ENCODE assay signal across 9 mouse cellular contexts in the genomic region with DNA sequence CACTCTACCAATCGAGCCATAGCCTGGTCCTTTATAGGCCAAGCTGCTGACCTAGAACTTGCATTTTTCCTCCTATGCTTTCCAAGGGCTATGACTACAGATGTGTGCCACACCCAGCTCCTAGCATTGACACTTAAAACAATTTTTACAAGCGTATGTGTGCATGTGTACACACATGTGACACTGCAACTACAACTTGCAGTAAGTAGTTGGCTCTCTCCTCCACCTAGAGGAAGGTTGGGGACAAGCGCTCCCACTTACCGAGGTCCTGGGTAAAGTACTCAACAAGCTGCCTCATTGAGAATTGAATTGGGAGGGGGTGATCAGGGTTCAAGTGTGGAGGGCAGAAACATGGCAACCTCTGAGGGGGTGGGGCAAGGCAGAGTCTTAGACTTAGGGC. TPM values are rescaled to one million over a fixed set of nuclear protein-coding genes. Genes with fewer than 3 reads are reported as not detected.
A peak's percentile ranks its signal among the peaks of the same experiment; 100 is the strongest.
DNase-seq lines count a peak whose midpoint lies in the region; ATAC-seq lines count a peak whose summit lies in the region.
"Had no signal": no experiment of that assay in that cellular context is flagged by ENCODE, and none has a peak within 500 bp of the region (broad histone marks: within the 10 kb centered on the region; RNA-seq: fewer than 3 reads in every experiment).

No protein-coding gene starts in this region.

- H3K4me3 ChIP-seq in heart, embryonic 15.5 days = no peak overlapping the region
- H3K4me3 ChIP-seq in embryonic facial prominence, embryonic 14.5 days (ENCODE audit: low read depth, low read length) = no peak overlapping the region
- no peak overlapping the region for H3K4me3 ChIP-seq in stomach, embryonic 15.5 days (replicated peaks)
- H3K4me3 ChIP-seq: limb, embryonic 12.5 days had no signal

- H3K4me1 ChIP-seq in heart, embryonic 15.5 days (replicated peaks) = peaks cover 80% of the 10 kb centered on the region
- H3K4me1 ChIP-seq in embryonic facial prominence, embryonic 14.5 days (ENCODE audit: control insufficient read depth, insufficient read depth, low read length) = peaks cover 15% of the 10 kb centered on the region
- peaks cover 26% of the 10 kb centered on the region for H3K4me1 ChIP-seq in stomach, embryonic 15.5 days

- ATAC-seq in heart, embryonic 15.5 days (replicated peaks; ENCODE audit: insufficient number of reproducible peaks, insufficient read depth, low FRiP score, low read depth) = no peak
- no peak for ATAC-seq in embryonic facial prominence, embryonic 14.5 days (ENCODE audit: low read depth)
- ATAC-seq in stomach, embryonic 15.5 days (ENCODE audit: insufficient read depth, low FRiP score, low read depth) = no peak

- peak overlapping the region; percentile 48; the same call in 1 of the 2 replicates for H3K4me2 ChIP-seq in heart, embryonic 15.5 days
- no peak overlapping the region for H3K4me2 ChIP-seq in embryonic facial prominence, embryonic 14.5 days (ENCODE audit: low read depth, low read length)
- no peak overlapping the region for H3K4me2 ChIP-seq in stomach, embryonic 15.5 days
- H3K4me2 ChIP-seq: limb, embryonic 12.5 days had no signal

- no peak overlapping the region for H3K9ac ChIP-seq in heart, embryonic 15.5 days
- no peak overlapping the region for H3K9ac ChIP-seq in embryonic facial prominence, embryonic 14.5 days (ENCODE audit: low read depth, low read length)
- no peak overlapping the region for H3K9ac ChIP-seq in stomach, embryonic 15.5 days
- H3K9ac ChIP-seq: limb, embryonic 12.5 days had no signal

- 71% methylated on average over 4 of the region's 4 CpGs for WGBS in heart, embryonic 15.5 days
- 84% methylated on average over 4 of the region's 4 CpGs for WGBS in embryonic facial prominence, embryonic 14.5 days
- WGBS in stomach, embryonic 15.5 days = 76% methylated on average over 4 of the region's 4 CpGs

- H3K27me3 ChIP-seq in heart, embryonic 15.5 days = no peaks in the 10 kb centered on the region
- H3K27me3 ChIP-seq in embryonic facial prominence, embryonic 14.5 days (replicated peaks; ENCODE audit: control insufficient read depth, insufficient read depth, low read length) = no peaks in the 10 kb centered on the region
- no peaks in the 10 kb centered on the region for H3K27me3 ChIP-seq in stomach, embryonic 15.5 days (replicated peaks)
- H3K27me3 ChIP-seq: limb, embryonic 12.5 days had no signal

- peak overlapping the region; percentile 95 for H3K27ac ChIP-seq in heart, embryonic 15.5 days
- peak overlapping the region; percentile 66 for H3K27ac ChIP-seq in embryonic facial prominence, embryonic 14.5 days (replicated peaks; ENCODE audit: low read depth, low read length)
- H3K27ac ChIP-seq in stomach, embryonic 15.5 days = peak overlapping the region; percentile 91

- H3K36me3 ChIP-seq in heart, embryonic 15.5 days = no peaks in the 10 kb centered on the region
- H3K36me3 ChIP-seq in embryonic facial prominence, embryonic 14.5 days (ENCODE audit: control insufficient read depth, insufficient read depth, low read length) = no peaks in the 10 kb centered on the region
- H3K36me3 ChIP-seq in stomach, embryonic 15.5 days = no peaks in the 10 kb centered on the region
- H3K36me3 ChIP-seq: limb, embryonic 12.5 days had no signal

- DNase-seq in heart, adult 18-20 months = no peak
- DNase-seq in thymus, postnatal 14 days = peak; percentile 12
- no peak for DNase-seq in thymus, postnatal 10 days (ENCODE audit: low spot score in 2 of 2)
- DNase-seq in embryonic facial prominence, embryonic 14.5 days (ENCODE audit: low spot score) = no peak
- DNase-seq in B cell, adult 2 months = no peak
- no peak for DNase-seq in spleen, adult 18-20 months

- H3K9me3 ChIP-seq in heart, embryonic 15.5 days (replicated peaks) = no peaks in the 10 kb centered on the region
- H3K9me3 ChIP-seq in embryonic facial prominence, embryonic 14.5 days (ENCODE audit: control insufficient read depth, low read length) = no peaks in the 10 kb centered on the region
- H3K9me3 ChIP-seq in stomach, embryonic 15.5 days = no peaks in the 10 kb centered on the region
- H3K9me3 ChIP-seq: limb, embryonic 12.5 days had no signal

RNA-seq across cellular contexts. Expression of a gene that starts 18.0 kb away (rescaled TPM):
- 37.1 and 41.8 TPM in 2 replicates for polyA plus RNA-seq in heart, embryonic 15.5 days (2015; fragmentation: Nextera tagmentation; extraction: Ambion mirVana)
- 10 to 100 TPM; 25.1 to 30.9 TPM for total RNA-seq in heart, adult 18-20 months (2021)
- polyA plus RNA-seq in embryonic facial prominence, embryonic 14.5 days (2014; fragmentation: Nextera tagmentation; extraction: Ambion mirVana) = 17.3 and 27.8 TPM in 2 replicates
- polyA plus RNA-seq in stomach, embryonic 15.5 days (2015; fragmentation: Nextera tagmentation; extraction: Ambion mirVana) = 28.6 and 28.7 TPM in 2 replicates
